Mouse (Mus musculus) bone marrow macrophage, adult 2 months (primary cell): ENCODE measurements around the gene Tmem121. TPM values are rescaled to one million over a fixed set of nuclear protein-coding genes. Genes with fewer than 3 reads are reported as not detected.
"Not testable (repeated sequence)": the region's sequence is repeated elsewhere in the genome, so short reads cannot be mapped to it uniquely, and the experiment has no call there.

ENCODE experiments used
- H3K27ac ChIP-seq: 2 replicates; pipeline ENCODE4 v1.5.1; 2012; ENCODE audit warnings: low read depth, low read length; ENCODE audit not compliant: insufficient read depth
- H3K4me1 ChIP-seq: 2 replicates; pipeline ENCODE4 v1.6.1; 2012; ENCODE audit warnings: low read length; ENCODE audit not compliant: control insufficient read depth, insufficient read depth
- H3K4me3 ChIP-seq: 2 replicates; pipeline ENCODE4 v1.5.1; 2012; ENCODE audit warnings: mild to moderate bottlenecking, low read length, moderate library complexity; ENCODE audit not compliant: insufficient read depth
- CTCF ChIP-seq: IDR thresholded peaks from 2 replicates; pipeline ENCODE4 v1.5.1; 2012; ENCODE audit warnings: low read depth, mild to moderate bottlenecking, low read length, moderate library complexity
- POLR2A ChIP-seq: IDR thresholded peaks from 2 replicates; pipeline ENCODE4 v1.6.1; 2012; ENCODE audit warnings: mild to moderate bottlenecking, low read depth, low read length, borderline replicate concordance
- polyA plus RNA-seq: library from polyadenylated mRNA; stranded (reverse); fragments of >200 nt; gene quantifications from 2 replicates; pipeline ENCODE4 v1.2.4, GENCODE M21; 2012; ENCODE audit not compliant: missing spikeins, insufficient read depth, insufficient read length

Gene Tmem121
- polyA plus RNA-seq, 1 experiment, result not detected

DNA sequence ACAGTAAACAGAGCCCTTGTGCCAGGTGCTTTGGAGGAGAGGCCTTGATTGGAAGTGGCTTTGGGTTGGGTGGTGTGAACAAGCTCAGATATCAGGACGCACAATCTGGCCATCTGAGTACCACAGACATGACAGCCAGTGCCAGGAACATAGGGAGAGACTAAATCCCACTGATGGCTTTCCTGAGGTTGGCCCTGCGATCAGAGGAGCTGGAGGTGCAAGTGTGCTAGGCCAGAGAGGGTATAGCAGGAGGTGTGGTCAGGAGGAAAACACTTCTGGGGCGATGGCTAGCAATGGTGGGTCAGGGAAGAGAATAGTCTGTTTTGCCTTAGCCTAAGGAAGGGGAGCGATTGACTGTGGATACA, 1.3 kb downstream of the Tmem121 start:
- Histone ChIP-seq H3K4me1 (no peaks in the 10 kb centered on the region), H3K27ac (no peak overlapping the region), H3K4me3 (no peak overlapping the region)
- TF ChIP-seq CTCF (no peak), POLR2A (no peak)

DNA sequence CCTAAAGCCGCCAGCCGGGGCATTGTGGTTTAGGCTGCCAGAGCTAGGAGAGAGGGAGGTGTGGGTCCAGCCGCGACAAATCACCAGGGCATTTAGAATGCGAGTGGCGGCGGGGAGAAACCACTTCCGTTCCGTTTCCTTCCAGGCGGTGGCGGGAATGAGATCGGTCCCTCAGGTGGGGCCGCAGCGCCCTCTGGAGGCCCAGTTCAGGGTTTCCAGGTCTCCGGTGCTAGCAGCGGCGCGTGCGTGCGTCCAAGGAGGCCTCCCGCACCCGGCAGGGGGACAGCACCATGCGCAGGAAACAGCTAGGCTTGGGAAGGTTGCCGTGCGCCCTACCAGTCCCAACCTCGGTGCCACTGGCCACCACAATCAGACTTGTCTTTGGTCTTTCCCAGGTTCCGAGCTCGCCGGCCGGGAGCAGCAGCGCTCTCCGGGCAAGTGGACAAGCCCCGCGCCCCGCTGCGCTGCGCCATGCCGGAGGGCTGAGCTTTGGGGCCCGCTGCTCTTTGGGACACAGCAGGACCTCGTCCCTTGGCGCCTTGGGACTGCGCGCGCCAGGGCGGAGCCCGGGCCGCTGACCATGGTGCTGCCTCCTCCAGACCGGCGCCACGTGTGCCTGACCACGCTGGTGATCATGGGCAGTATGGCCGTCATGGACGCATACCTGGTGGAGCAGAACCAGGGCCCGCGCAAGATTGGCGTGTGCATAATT, 2.0 kb downstream of the Tmem121 start:
- Histone ChIP-seq H3K27ac (no peak overlapping the region), H3K4me1 (no peaks in the 10 kb centered on the region), H3K4me3 (no peak overlapping the region)
- TF ChIP-seq POLR2A (no peak), CTCF (peak; percentile 66)

DNA sequence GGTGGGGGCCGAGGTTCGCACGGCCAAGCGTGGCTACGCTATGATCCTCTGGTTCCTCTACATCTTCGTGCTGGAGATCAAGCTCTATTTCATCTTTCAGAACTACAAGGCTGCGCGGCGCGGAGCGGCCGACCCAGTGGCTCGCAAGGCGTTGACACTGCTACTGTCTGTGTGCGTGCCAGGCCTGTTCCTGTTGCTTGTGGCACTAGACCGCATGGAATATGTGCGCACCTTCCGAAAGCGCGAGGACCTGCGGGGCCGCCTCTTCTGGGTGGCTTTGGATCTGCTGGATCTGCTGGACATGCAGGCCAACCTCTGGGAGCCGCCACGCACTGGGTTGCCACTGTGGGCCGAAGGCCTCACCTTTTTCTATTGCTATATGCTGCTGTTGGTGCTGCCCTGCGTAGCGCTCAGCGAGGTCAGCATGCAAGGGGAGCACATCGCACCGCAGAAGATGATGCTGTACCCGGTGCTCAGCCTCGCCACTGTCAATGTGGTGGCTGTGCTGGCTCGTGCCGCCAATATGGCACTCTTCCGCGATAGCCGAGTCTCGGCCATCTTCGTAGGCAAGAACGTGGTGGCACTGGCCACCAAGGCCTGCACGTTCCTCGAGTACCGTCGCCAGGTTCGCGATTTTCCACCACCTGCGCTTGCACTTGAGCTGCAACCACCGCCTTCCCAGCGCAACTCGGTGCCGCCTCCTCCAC, 2.8 kb downstream of the Tmem121 start:
- H3K4me1 ChIP-seq, result 0 out of 2 replicates have a peak, but pooled peaks cover 3% of the 10 kb centered on the region
- H3K4me3 ChIP-seq, result no peak overlapping the region
- H3K27ac ChIP-seq, result no peak overlapping the region
- TF ChIP-seq CTCF, result no peak
- TF ChIP-seq POLR2A, result no peak

DNA sequence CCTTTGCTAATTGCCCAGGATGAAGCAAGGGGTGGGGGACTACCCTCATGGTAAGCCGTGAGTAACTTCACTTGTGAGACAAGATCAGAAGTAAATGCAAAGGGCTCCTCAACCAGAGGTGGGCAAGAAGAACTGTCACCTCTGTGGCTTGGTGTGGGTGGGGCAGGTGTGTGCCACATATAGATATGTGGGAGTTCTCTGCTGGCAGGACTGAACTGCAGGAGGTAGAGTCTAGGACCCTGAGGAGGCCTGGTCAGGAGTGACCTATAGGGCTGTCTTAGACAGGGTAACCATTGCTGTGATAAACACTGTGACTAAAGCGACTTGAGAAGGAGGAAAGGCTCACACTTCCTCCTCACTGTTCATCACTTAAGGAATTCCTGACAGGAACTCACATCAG, 7.7 kb downstream of the Tmem121 start:
- TF ChIP-seq CTCF, result no peak
- TF ChIP-seq POLR2A, result no peak
- no peak overlapping the region for H3K4me3 ChIP-seq
- 0 out of 2 replicates have a peak, but pooled peaks cover 3% of the 10 kb centered on the region for H3K4me1 ChIP-seq
- no peak overlapping the region for H3K27ac ChIP-seq

DNA sequence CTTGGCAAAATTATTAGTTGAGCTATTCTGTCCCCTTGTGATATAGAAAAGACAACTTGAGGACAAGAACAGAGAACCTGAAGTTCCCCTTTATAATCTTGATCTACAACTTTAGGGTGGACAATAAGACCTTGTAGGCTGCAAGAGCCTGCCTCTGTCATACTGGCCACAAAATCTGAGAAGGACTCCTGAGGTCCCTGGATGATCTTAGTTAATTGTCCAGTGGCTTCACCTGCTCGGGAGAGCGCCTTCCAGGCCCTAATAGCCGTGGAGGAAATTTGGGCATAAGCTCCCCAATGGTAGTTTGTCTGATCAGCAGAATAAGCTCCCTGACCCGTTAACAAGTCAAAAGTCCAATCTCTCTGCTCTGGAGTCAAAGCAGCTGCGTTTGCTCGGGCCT, 13.4 kb downstream of the Tmem121 start:
- not testable (repeated sequence) for H3K27ac ChIP-seq, H3K4me3 ChIP-seq, H3K4me1 ChIP-seq

DNA sequence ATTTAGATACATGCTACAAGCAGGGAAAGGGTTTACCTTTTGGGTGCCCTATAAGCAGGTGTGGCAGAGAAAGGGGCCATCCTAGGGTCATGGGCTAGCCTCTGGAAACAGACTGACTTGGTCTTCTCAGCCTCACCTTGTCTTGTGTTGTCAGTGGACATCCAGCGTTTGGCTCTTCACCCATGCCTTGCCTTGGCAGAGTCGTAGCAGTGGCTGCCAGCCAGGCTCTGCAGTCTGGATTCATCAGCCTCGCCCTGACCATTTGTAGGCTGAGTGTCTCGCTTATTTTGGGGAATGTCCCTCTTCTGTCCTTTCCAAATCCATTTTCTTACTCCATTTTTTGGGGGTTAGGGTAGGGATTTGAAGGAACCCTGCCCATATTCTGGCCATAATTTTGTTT, 15.6 kb downstream of the Tmem121 start:
- Histone ChIP-seq H3K27ac (no peak overlapping the region), H3K4me1 (no peaks in the 10 kb centered on the region), H3K4me3 (no peak overlapping the region)
- no peak for TF ChIP-seq CTCF
- no peak for TF ChIP-seq POLR2A

DNA sequence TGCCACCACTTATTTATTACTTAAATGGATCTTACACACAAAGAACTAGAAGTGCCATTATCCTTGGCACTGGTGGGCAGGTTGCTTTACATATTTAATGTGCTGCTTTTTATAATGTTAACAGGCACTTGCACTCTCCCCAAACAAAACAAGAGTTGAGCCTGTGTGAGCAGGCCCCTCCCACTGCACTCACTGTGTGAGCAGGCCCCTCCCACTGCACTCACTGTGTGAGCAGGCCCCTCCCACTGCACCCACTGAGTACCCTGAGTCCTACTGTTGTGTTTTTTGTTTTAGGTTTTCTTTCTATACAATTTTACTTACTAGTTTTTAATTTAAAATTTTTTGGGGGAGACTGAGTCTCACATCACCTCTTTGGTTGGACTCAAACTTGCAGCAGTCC, 16.3 kb downstream of the Tmem121 start:
- no peak for TF ChIP-seq CTCF
- no peak for TF ChIP-seq POLR2A
- no peak overlapping the region for H3K4me3 ChIP-seq
- H3K4me1 ChIP-seq, result no peaks in the 10 kb centered on the region
- no peak overlapping the region for H3K27ac ChIP-seq

DNA sequence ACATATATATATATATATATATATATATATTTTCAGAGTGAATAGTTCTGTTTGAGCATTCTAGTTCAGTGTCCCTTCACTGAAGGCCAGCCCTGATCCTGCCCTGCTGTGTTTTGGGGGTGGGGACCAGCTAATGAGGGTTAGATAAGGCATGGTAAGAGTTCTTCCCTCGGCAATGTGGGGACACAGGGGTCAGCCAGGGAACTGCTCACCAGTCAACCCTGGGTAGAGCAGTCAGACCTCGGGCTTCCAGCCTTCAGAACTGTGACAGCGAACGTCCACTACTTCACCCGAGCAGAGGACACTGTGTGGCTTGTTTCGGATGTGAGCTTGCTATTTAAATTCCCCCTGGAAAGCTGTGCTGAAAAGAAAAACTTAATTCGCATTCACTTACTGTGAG, 17.8 kb downstream of the Tmem121 start:
- TF ChIP-seq POLR2A (no peak), CTCF (no peak)
- H3K27ac ChIP-seq, result no peak overlapping the region
- H3K4me1 ChIP-seq, result no peaks in the 10 kb centered on the region
- H3K4me3 ChIP-seq, result no peak overlapping the region

DNA sequence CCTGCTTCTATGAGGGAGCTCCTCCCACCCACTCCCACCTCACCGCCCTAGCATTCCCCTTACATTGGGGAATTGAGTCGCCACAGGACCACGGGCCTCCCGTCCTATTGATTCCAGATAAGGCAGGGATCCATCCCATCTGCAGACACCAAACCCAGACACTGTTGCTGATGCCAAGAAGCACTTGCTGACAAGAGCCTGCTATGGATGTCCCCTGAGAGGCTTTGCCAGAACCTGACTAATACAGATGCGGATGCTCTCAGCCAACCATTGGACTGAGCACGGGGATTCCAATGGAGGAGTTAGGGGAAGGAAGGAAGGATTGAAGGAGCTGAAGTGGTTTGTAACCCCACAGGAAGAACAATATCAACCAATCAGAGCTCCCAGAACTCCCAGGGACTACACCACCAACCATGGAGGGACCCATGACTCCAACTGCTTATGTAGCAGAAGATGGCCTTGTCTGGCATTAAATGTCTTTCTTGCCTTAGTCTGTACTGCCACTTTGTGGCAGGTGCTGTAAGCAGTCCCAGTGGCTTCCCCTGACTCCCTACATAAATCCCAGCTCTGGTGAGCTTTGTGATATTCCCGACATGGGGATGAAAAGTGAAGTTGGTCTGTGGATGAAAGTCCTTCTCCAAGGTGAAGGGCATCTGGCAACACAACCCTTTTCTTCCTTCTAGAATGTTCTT, 19.7 kb downstream of the Tmem121 start:
- Histone ChIP-seq H3K4me1 (peaks cover 4% of the 10 kb centered on the region), H3K27ac (no peak overlapping the region), H3K4me3 (no peak overlapping the region)
- TF ChIP-seq POLR2A (no peak), CTCF (no peak)

DNA sequence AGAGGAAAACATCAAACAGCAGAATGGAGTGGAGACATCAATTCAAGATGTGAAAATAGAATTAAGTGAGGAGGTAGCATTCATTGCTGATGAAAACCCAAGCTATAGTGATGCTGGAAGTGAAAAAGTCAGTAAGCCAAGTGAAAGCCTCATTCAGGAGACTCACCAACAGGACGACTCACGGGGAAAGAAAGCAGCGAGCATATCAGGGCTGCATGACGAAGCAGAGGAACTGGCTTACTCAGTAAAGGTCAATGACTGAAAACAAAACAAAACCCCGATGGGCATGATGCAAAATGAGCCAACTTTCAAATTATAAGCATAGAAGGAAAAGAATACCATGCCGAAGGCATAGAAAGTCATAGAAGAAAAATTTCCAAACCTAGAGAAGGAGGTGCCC, 22.0 kb downstream of the Tmem121 start:
- no peak overlapping the region for H3K4me3 ChIP-seq
- TF ChIP-seq CTCF (no peak), POLR2A (no peak)
- H3K27ac ChIP-seq, result no peak overlapping the region
- H3K4me1 ChIP-seq, result peaks cover 14% of the 10 kb centered on the region
